Mouse (Mus musculus): ENCODE measurements around the gene Mtf2. TPM values are rescaled to one million over a fixed set of nuclear protein-coding genes. Genes with fewer than 3 reads are reported as not detected.

The Mtf2 gene
- total and polyA plus RNA-seq, 3 experiments = 26.6 to 112 (median 95.1) TPM

DNA sequence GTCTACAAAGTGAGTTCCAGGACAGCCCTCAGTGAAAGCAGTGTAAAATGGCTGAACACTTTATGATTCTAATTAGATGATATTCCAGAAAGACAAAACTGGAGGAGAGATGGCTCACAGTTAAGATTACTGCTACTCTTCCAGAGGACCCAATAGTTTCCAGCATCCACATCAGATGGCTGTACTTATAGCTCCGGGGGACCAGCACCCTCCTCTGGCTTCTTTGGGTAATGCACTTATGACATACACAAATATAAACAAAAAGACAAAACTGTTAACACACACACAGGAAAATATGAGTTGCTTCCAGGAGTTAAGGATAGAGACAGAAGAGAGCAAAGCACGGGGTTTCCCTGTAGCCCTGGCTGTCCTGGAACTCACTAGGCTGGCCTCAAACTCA lies 35.5 kb upstream of the Mtf2 start:
- Histone ChIP-seq H3K9me3 (replicated peaks) (no peaks in the 10 kb centered on the region), H3K36me3 (replicated peaks) (no peaks in the 10 kb centered on the region), H3K27me3 (ENCODE audit: insufficient read depth, low read length) (no peaks in the 10 kb centered on the region), H3K4me1 (ENCODE audit: insufficient read depth, low read depth, low read length) (peaks cover 26% of the 10 kb centered on the region), H3K4me3 (ENCODE audit: low read depth, low read length) (no peak overlapping the region)
- ATAC-seq (ENCODE audit: extremely low read depth, insufficient number of reproducible peaks, low FRiP score, poor library complexity, severe bottlenecking) (no peak), DNase-seq (ENCODE audit: low spot score) (no peak)
- TF ChIP-seq POLR2AphosphoS5 (IDR thresholded peaks at IDR 0.05; ENCODE audit: insufficient replicate concordance, low read depth, low read length) = no peak
- no peak for TF ChIP-seq CTCF (IDR thresholded peaks at IDR 0.05; ENCODE audit: low read depth, low read length)
- no peak for TF ChIP-seq GATA1 (IDR thresholded peaks at IDR 0.05; ENCODE audit: borderline replicate concordance, low read length)
- TF ChIP-seq GATA2 (IDR thresholded peaks at IDR 0.05; ENCODE audit: borderline replicate concordance, low read depth, low read length) = no peak
- TF ChIP-seq TAL1 (conservative IDR thresholded peaks at IDR 0.05; ENCODE audit: low read depth, low read length) = no peak

DNA sequence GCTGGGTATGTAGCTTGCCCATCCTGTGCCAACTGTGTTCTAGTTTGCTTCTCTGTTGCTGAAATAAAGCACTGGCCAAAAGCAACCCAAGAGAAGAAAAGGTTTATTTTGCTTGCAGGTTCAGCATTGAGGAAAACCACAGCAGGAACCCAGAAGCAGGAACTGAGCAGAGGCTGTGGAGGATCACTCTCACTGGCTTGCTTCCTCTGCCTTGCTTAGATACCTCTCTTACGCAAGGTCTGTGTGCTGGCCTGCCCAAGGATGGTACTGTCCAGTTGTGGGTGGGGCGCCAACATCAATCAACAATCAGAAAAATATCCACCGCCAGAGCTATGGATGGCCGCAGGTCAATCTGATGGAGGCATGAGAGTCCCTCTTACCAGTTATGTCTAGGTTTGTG lies 34.2 kb upstream of the Mtf2 start:
- TF ChIP-seq TAL1 (conservative IDR thresholded peaks at IDR 0.05; ENCODE audit: low read depth, low read length) (no peak), POLR2AphosphoS5 (IDR thresholded peaks at IDR 0.05; ENCODE audit: insufficient replicate concordance, low read depth, low read length) (no peak), GATA2 (IDR thresholded peaks at IDR 0.05; ENCODE audit: borderline replicate concordance, low read depth, low read length) (no peak), CTCF (IDR thresholded peaks at IDR 0.05; ENCODE audit: low read depth, low read length) (no peak), GATA1 (IDR thresholded peaks at IDR 0.05; ENCODE audit: borderline replicate concordance, low read length) (no peak)
- Histone ChIP-seq H3K27me3 (ENCODE audit: insufficient read depth, low read length) (no peaks in the 10 kb centered on the region; the same call in 1 of the 2 replicates), H3K4me1 (ENCODE audit: insufficient read depth, low read depth, low read length) (peaks cover 26% of the 10 kb centered on the region), H3K36me3 (replicated peaks) (no peaks in the 10 kb centered on the region), H3K9me3 (replicated peaks) (no peaks in the 10 kb centered on the region), H3K4me3 (ENCODE audit: low read depth, low read length) (no peak overlapping the region)
- no peak for DNase-seq (ENCODE audit: low spot score)
- ATAC-seq (ENCODE audit: extremely low read depth, insufficient number of reproducible peaks, low FRiP score, poor library complexity, severe bottlenecking) = no peak

DNA sequence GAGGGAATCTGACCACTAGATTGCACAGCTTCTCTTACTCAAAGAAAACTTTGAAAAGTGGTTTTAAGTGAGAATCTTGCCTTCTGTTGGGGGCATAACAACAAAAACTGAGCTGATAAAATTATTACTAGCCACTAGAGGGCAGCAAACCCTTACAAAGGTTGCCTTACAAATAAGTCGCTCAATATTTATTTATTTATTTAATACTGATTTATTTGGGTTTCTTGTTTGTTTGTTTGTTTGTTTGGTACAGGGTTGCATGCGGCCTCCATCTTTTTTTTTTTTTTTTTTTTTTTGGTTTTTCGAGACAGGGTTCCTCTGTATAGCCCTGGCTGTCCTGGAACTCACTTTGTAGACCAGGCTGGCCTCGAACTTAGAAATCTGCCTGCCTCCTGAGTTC lies 31.3 kb upstream of the Mtf2 start:
- Histone ChIP-seq H3K4me1 (ENCODE audit: insufficient read depth, low read depth, low read length) (peaks cover 11% of the 10 kb centered on the region), H3K9me3 (replicated peaks) (no peaks in the 10 kb centered on the region), H3K36me3 (replicated peaks) (no peaks in the 10 kb centered on the region), H3K27me3 (ENCODE audit: insufficient read depth, low read length) (peaks cover 10% of the 10 kb centered on the region), H3K4me3 (ENCODE audit: low read depth, low read length) (no peak overlapping the region)
- ATAC-seq (ENCODE audit: extremely low read depth, insufficient number of reproducible peaks, low FRiP score, poor library complexity, severe bottlenecking) (no peak), DNase-seq (ENCODE audit: low spot score) (peak; percentile 14)
- TF ChIP-seq GATA2 (IDR thresholded peaks at IDR 0.05; ENCODE audit: borderline replicate concordance, low read depth, low read length) = no peak
- TF ChIP-seq CTCF (IDR thresholded peaks at IDR 0.05; ENCODE audit: low read depth, low read length) = 0 out of 2 replicates have a peak, but pooled peaks have one; percentile 5

DNA sequence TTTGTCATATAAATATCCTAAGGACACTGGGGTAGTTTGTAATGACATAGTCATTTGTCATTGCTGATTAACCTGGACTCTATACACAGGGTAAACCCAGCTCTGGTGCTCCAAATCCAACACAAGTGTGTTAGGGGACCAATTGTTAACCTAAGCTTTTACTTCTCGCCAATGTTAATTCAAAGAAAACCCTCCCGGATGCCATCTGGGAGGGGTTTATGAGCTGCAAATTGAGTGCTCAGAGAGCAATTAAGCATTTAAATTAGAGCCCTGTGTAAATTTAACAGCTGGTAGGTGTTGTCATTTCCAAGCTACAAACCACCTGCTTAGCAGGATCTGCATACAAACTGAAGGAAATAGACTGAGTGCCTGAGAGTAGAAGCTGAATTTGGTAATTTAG lies 30.0 kb upstream of the Mtf2 start:
- Histone ChIP-seq H3K36me3 (replicated peaks) (no peaks in the 10 kb centered on the region), H3K9me3 (replicated peaks) (no peaks in the 10 kb centered on the region), H3K27me3 (ENCODE audit: insufficient read depth, low read length) (peaks cover 13% of the 10 kb centered on the region), H3K4me3 (ENCODE audit: low read depth, low read length) (no peak overlapping the region), H3K4me1 (ENCODE audit: insufficient read depth, low read depth, low read length) (peaks cover 7% of the 10 kb centered on the region; the same call in 1 of the 2 replicates)
- TF ChIP-seq GATA1 (IDR thresholded peaks at IDR 0.05; ENCODE audit: borderline replicate concordance, low read length) = no peak
- no peak for TF ChIP-seq POLR2AphosphoS5 (IDR thresholded peaks at IDR 0.05; ENCODE audit: insufficient replicate concordance, low read depth, low read length)
- TF ChIP-seq TAL1 (conservative IDR thresholded peaks at IDR 0.05; ENCODE audit: low read depth, low read length) = no peak
- no peak for TF ChIP-seq GATA2 (IDR thresholded peaks at IDR 0.05; ENCODE audit: borderline replicate concordance, low read depth, low read length)
- TF ChIP-seq CTCF (IDR thresholded peaks at IDR 0.05; ENCODE audit: low read depth, low read length) = no peak
- DNase-seq (ENCODE audit: low spot score) (no peak), ATAC-seq (ENCODE audit: extremely low read depth, insufficient number of reproducible peaks, low FRiP score, poor library complexity, severe bottlenecking) (no peak)

DNA sequence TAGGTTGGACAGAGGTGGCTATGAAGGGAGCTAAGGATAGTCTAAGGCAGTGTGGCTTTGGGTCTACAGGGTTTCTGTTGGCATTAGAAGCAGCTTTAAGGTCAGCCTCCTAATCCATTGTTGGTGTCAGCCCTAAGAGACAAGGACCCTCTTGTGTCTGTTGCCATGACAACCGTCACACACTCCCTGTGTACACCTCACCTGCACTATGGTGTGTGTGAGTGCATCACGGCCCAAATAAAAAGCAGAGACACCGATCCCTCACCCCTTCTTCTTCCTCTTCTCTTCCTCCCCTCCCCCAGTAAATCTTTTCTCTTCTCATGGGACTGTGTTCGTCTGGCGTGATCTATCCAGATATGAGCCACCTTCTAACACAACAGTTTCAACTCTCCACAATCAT lies 23.4 kb upstream of the Mtf2 start:
- Histone ChIP-seq H3K4me3 (ENCODE audit: low read depth, low read length) (no peak overlapping the region), H3K27me3 (ENCODE audit: insufficient read depth, low read length) (peaks cover 16% of the 10 kb centered on the region)

DNA sequence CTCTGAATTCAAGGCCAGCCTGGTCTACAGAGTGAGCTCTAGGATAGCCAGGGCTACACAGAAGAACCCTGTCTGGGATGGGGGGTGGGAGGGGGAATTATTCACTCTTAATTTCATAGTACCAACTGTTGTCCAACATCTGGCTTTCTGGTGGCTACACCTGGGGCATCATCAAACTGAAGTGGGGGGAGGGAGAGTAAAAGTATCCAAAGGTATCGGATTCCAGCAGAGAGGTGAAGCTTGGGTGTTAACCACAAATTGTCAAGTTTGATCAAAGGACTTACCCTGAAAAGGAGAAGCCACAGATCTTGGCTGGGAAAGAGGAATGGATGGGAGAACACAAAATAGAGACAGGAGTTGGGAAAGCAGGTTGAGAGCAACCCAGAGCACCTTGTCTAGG lies 21.6 kb upstream of the Mtf2 start:
- ATAC-seq (ENCODE audit: extremely low read depth, insufficient number of reproducible peaks, low FRiP score, poor library complexity, severe bottlenecking) = no peak
- H3K4me3 ChIP-seq (ENCODE audit: low read depth, low read length) = no peak overlapping the region
- no peaks in the 10 kb centered on the region for H3K9me3 ChIP-seq (replicated peaks)
- peaks cover 12% of the 10 kb centered on the region for H3K27me3 ChIP-seq (ENCODE audit: insufficient read depth, low read length)
- DNase-seq (ENCODE audit: low spot score) = no peak
- peaks cover 8% of the 10 kb centered on the region; the same call in 1 of the 2 replicates for H3K4me1 ChIP-seq (ENCODE audit: insufficient read depth, low read depth, low read length)
- TF ChIP-seq CTCF (IDR thresholded peaks at IDR 0.05; ENCODE audit: low read depth, low read length) (no peak), TAL1 (conservative IDR thresholded peaks at IDR 0.05; ENCODE audit: low read depth, low read length) (no peak), POLR2AphosphoS5 (IDR thresholded peaks at IDR 0.05; ENCODE audit: insufficient replicate concordance, low read depth, low read length) (no peak)
- no peaks in the 10 kb centered on the region for H3K36me3 ChIP-seq (replicated peaks)

More for the DNA sequence above, 23.4 kb upstream of the Mtf2 start:
- no peak for TF ChIP-seq GATA1 (IDR thresholded peaks at IDR 0.05; ENCODE audit: borderline replicate concordance, low read length)
- TF ChIP-seq GATA2 (IDR thresholded peaks at IDR 0.05; ENCODE audit: borderline replicate concordance, low read depth, low read length) = no peak
- TF ChIP-seq CTCF (IDR thresholded peaks at IDR 0.05; ENCODE audit: low read depth, low read length) = no peak
- Histone ChIP-seq H3K4me1 (ENCODE audit: insufficient read depth, low read depth, low read length) (peaks cover 6% of the 10 kb centered on the region; the same call in 1 of the 2 replicates), H3K36me3 (replicated peaks) (no peaks in the 10 kb centered on the region), H3K9me3 (replicated peaks) (no peaks in the 10 kb centered on the region)
- DNase-seq (ENCODE audit: low spot score) (no peak), ATAC-seq (ENCODE audit: extremely low read depth, insufficient number of reproducible peaks, low FRiP score, poor library complexity, severe bottlenecking) (no peak)

DNA sequence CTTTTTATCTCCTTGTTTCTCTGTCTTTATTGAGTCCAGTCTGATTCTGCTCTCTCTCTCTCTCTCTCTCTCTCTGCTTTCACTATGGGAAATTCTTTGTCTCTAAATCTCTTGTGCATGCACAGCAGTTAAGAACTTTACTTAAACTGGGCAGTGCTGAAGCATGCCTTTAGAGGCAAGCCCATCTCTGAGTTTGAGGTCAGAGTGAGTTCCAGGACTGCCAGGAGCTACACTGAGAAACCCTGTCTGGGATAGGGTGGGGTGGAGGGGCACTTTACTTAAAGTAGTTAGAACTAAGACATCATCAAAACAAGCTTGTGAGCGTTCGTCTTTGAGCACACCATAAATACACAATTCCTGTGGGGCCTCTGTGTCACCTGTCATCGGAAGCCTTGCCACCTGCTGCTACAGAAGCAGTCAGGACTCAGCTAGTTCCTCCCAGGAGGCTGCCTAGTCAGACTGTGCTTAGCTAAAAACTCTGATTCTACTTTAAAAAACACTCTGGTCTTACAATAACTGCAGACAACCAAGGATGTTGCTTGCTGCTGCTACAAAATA lies 15.7 kb upstream of the Mtf2 start:
- Histone ChIP-seq H3K27me3 (ENCODE audit: insufficient read depth, low read length) (peaks cover 14% of the 10 kb centered on the region), H3K9me3 (replicated peaks) (no peaks in the 10 kb centered on the region), H3K4me1 (ENCODE audit: insufficient read depth, low read depth, low read length) (peaks cover 4% of the 10 kb centered on the region; the same call in 1 of the 2 replicates), H3K36me3 (replicated peaks) (no peaks in the 10 kb centered on the region), H3K4me3 (ENCODE audit: low read depth, low read length) (no peak overlapping the region)
- DNase-seq (ENCODE audit: low spot score) = no peak
- no peak for ATAC-seq (ENCODE audit: extremely low read depth, insufficient number of reproducible peaks, low FRiP score, poor library complexity, severe bottlenecking)
- TF ChIP-seq TAL1 (conservative IDR thresholded peaks at IDR 0.05; ENCODE audit: low read depth, low read length) (no peak), GATA2 (IDR thresholded peaks at IDR 0.05; ENCODE audit: borderline replicate concordance, low read depth, low read length) (no peak), CTCF (IDR thresholded peaks at IDR 0.05; ENCODE audit: low read depth, low read length) (no peak), POLR2AphosphoS5 (IDR thresholded peaks at IDR 0.05; ENCODE audit: insufficient replicate concordance, low read depth, low read length) (no peak), GATA1 (IDR thresholded peaks at IDR 0.05; ENCODE audit: borderline replicate concordance, low read length) (no peak)
